Mouse (Mus musculus): ENCODE data around the gene Gdnf.

DNA sequence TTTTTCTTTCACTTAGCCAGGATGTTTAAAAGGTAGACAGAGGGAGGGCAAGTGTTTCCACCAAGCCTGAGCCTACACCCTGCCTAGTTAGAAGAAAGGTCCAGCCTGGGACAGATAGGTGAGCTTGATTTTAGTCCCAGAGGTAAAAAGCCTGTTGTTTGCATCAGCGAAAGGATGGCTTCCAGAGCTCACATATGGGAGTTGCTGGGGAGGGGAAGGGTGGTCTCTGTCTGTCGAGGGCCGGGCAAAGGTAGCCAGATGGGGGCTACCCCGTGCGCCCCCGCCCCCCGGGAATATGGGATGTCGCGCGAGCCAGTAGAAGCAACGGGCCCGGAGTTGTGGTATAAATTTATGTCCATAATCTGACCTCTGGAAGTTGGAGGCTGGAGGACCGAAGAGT is 4.3 kb downstream of the Gdnf start:
- TF ChIP-seq EP300 (IDR thresholded peaks at IDR 0.05; ENCODE audit: low read depth) (no peak), CTCF (IDR thresholded peaks at IDR 0.05; ENCODE audit: low read depth) (no peak)

All from heart, postnatal 0 days (tissue).